Mouse (Mus musculus): ENCODE data around the gene Lrrc43. TPM values are rescaled to one million over a fixed set of nuclear protein-coding genes. Genes with fewer than 3 reads are reported as not detected.

Lrrc43 gene
- polyA plus RNA-seq (2012; ENCODE audit: insufficient read depth, low replicate concordance): not detected in 2 replicates

DNA sequence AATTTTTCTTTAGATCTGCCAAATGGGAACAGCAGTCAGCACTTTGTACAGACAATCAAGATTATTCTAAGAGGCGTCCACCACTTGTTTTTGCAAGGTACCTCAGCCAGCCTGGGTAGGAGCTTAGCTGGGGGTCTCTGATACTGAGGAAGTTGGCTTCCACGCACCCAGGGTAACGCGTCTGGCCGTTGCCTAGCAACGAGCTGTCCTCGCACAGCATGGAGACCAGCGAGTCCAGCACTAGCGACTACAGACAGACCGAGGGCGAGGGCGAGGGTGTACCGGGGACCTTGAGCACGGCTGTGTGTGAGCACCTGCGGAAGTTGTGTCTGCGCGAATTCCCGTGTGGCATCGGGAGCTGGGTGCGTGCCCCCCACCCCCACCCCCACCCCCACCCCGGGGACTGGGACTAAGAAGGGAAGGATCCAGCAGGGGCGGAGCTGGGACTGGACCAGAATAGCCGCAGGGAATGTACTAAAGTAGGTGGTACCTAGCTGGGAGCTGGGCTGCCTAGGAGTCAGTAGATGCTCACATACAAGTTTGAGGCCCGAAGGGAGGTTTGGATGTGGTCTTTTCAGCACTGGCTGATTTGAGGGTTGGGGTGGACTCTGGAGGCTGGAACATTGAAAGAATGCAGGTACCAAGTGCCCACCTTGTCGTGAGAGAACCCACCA is at the start of gene Lrrc43, which contains the start of gene Il31:
Lrrc43 (plus strand) TSS at position 194 of the 674 bp plus-strand sequence.
Il31 (minus strand) TSS at position 378 of the 674 bp plus-strand sequence.
- peaks cover 13% of the 10 kb centered on the region for H3K4me1 ChIP-seq
- peaks cover 7% of the 10 kb centered on the region for H3K9me3 ChIP-seq
- H3K4me3 ChIP-seq (replicated peaks): peak within 1 kb of the TSS; percentile 70
- peaks cover 72% of the 10 kb centered on the region for H3K27me3 ChIP-seq (replicated peaks)
- no peaks in the 10 kb centered on the region for H3K36me3 ChIP-seq (replicated peaks; ENCODE audit: low read length)
- TF ChIP-seq FLI1 (IDR thresholded peaks at IDR 0.05; ENCODE audit: low read length): no peak
- no peak for TF ChIP-seq GATA1 (IDR thresholded peaks at IDR 0.05; ENCODE audit: borderline replicate concordance, low read length)

DNA sequence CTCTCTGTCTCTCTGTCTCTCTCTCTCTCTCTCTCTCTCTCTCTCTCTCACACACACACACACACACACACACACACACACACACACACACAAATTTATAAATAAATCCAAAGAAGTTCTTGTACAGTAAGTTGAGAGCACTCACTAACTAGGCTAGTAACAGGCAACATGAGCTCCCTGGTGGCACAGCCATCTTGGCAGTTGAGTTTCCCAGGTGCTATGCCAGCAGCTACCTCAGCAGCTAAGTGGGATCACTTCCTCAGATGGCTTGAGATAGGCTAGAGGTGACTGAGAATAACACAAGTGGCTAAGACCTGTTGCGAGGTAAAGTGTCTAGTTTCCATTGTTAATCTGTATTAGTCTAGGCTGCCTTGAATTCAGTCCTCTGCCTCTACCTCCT is 49.8 kb upstream of the Lrrc43 start:
- TF ChIP-seq FLI1 (IDR thresholded peaks at IDR 0.05; ENCODE audit: low read length) (no peak), GATA1 (IDR thresholded peaks at IDR 0.05; ENCODE audit: borderline replicate concordance, low read length) (no peak)
- Histone ChIP-seq H3K4me3 (replicated peaks) (no peak overlapping the region), H3K9me3 (no peaks in the 10 kb centered on the region), H3K36me3 (replicated peaks; ENCODE audit: low read length) (peaks cover 57% of the 10 kb centered on the region), H3K4me1 (peaks cover 30% of the 10 kb centered on the region), H3K27me3 (replicated peaks) (no peaks in the 10 kb centered on the region)

DNA sequence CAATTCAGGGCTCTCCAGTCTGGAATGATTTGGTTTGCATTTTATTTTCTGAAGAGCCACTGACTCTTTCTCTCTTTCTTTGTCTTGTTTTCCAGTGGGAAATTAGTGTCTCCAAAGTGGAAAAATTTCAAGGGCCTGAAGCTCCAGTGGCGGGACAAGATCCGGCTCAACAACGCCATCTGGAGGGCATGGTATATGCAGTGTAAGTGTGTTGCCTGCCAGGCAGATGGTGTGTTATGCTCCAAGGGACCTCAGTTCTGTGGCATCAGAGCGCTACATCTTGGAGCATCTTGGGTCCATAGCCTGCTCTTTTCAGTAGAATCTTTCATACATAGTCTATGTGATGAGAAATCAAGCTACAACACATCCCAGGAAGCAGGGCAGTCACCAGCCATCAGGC is 49.2 kb upstream of the Lrrc43 start:
- Histone ChIP-seq H3K27me3 (replicated peaks) (no peaks in the 10 kb centered on the region), H3K9me3 (no peaks in the 10 kb centered on the region), H3K36me3 (replicated peaks; ENCODE audit: low read length) (peaks cover 63% of the 10 kb centered on the region), H3K4me3 (replicated peaks) (no peak overlapping the region), H3K4me1 (peaks cover 28% of the 10 kb centered on the region)
- TF ChIP-seq FLI1 (IDR thresholded peaks at IDR 0.05; ENCODE audit: low read length): no peak
- TF ChIP-seq GATA1 (IDR thresholded peaks at IDR 0.05; ENCODE audit: borderline replicate concordance, low read length): no peak

DNA sequence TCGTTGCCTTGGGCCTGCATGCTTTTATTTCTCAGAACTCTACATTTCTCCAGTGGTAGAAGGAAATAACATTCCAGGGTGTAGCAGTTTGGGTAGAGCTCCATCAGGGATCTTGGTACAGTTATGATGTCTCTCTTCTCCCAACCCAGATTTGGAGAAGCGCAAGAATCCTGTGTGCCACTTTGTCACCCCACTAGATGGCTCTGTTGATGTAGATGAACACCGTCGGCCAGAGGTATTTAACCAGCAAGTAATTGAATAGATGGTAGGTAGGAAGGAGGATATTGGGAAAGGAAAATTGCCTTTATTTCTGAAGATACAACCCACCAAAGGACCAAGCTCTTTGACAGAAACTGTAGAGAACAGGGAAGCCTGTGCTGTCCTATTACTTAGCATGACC is 48.4 kb upstream of the Lrrc43 start:
- Histone ChIP-seq H3K27me3 (replicated peaks) (no peaks in the 10 kb centered on the region), H3K4me1 (peaks cover 26% of the 10 kb centered on the region), H3K36me3 (replicated peaks; ENCODE audit: low read length) (peaks cover 70% of the 10 kb centered on the region), H3K9me3 (no peaks in the 10 kb centered on the region), H3K4me3 (replicated peaks) (no peak overlapping the region)
- TF ChIP-seq FLI1 (IDR thresholded peaks at IDR 0.05; ENCODE audit: low read length): no peak
- TF ChIP-seq GATA1 (IDR thresholded peaks at IDR 0.05; ENCODE audit: borderline replicate concordance, low read length): no peak

DNA sequence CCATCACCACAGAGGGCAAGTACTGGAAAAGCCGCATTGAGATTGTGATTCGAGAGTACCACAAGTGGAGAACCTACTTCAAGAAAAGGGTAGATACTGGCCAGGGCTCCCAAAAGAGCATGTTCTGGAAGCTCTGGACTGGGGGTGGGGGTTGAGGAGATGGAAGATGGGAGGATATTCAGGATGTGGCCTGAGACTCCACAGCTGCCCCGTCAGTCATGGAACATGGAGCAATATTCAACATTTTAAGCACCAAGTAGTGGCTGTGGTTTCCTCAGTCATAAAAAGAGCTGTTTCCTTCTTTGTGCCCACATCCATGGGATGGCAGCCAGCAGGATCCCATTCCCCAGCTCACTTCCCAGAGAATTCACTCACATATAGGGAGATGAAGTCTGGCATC is 46.8 kb upstream of the Lrrc43 start:
- no peak for TF ChIP-seq GATA1 (IDR thresholded peaks at IDR 0.05; ENCODE audit: borderline replicate concordance, low read length)
- no peak for TF ChIP-seq FLI1 (IDR thresholded peaks at IDR 0.05; ENCODE audit: low read length)
- Histone ChIP-seq H3K4me1 (peaks cover 11% of the 10 kb centered on the region), H3K36me3 (replicated peaks; ENCODE audit: low read length) (peaks cover 85% of the 10 kb centered on the region), H3K9me3 (no peaks in the 10 kb centered on the region), H3K27me3 (replicated peaks) (no peaks in the 10 kb centered on the region), H3K4me3 (replicated peaks) (no peak overlapping the region)

DNA sequence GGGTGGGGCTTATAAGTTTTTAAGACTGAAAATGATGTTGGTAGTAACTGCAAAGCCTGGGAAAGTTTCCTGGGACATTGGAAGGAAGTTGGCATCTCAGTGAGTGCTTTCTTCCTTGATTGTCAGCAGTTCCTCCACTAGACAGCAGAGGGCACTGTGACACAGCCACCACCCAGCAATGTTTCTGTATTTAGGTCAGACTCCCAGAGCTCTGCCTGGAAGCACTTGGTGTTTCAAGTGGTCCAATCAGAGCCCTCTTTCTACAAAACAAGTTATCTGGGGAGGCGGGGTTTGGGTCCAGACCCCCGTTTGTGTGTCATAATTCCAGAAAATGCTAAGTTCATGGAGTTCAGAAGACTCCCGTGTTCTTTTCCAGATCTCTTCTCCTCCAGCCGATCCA is 45.0 kb upstream of the Lrrc43 start:
- Histone ChIP-seq H3K27me3 (replicated peaks) (no peaks in the 10 kb centered on the region), H3K9me3 (no peaks in the 10 kb centered on the region), H3K4me3 (replicated peaks) (no peak overlapping the region), H3K4me1 (peaks cover 11% of the 10 kb centered on the region), H3K36me3 (replicated peaks; ENCODE audit: low read length) (peaks cover 93% of the 10 kb centered on the region)
- TF ChIP-seq FLI1 (IDR thresholded peaks at IDR 0.05; ENCODE audit: low read length) (no peak), GATA1 (IDR thresholded peaks at IDR 0.05; ENCODE audit: borderline replicate concordance, low read length) (no peak)

DNA sequence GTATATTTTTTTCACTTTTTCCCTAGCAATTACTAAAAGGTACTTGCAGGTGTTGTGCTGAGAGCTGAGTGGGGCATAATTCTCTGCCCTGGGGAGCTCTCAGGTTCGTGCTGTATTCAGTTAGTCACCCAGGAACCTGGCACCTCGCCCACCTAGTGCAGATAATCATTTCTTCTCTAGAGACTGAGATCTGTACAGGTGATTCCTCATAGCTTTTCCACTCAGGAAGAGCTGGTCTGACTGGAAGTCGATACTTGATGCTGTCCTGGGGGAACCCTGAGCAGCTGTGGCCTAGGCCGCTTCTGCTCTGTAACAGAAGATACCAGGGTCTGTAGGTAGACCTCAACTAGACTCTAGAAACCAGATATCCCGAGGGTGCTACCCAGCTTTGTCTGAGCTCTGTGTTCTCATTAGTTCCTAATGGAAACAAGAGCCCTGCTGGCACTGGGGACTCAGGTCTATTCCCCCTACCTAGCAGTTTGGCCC is 44.2 kb upstream of the Lrrc43 start:
- no peak for TF ChIP-seq FLI1 (IDR thresholded peaks at IDR 0.05; ENCODE audit: low read length)
- no peak for TF ChIP-seq GATA1 (IDR thresholded peaks at IDR 0.05; ENCODE audit: borderline replicate concordance, low read length)
- peaks cover 11% of the 10 kb centered on the region for H3K4me1 ChIP-seq
- H3K4me3 ChIP-seq (replicated peaks): no peak overlapping the region
- H3K27me3 ChIP-seq (replicated peaks): no peaks in the 10 kb centered on the region
- no peaks in the 10 kb centered on the region for H3K9me3 ChIP-seq
- peaks cover 95% of the 10 kb centered on the region for H3K36me3 ChIP-seq (replicated peaks; ENCODE audit: low read length)

DNA sequence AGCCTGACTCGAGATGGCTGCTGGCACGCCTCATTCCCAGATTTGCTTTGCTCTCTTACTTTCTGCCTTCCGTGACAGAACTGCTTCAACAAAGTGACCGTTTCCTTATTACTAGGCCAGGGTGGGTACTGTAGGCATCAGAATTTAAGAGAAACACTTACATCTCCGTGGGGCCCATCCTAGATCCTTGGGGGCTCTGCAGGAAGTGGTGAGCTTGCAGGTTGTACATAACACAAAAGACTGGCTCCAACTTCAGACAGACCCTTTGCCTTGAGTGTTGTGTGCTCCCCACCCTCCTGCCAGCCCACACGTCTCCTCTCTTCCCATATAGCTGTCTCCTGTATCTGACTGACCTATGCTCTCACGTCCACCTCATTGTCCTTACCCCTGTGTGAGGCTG is 37.2 kb upstream of the Lrrc43 start:
- peaks cover 98% of the 10 kb centered on the region for H3K36me3 ChIP-seq (replicated peaks; ENCODE audit: low read length)
- no peaks in the 10 kb centered on the region for H3K4me1 ChIP-seq
- H3K9me3 ChIP-seq: no peaks in the 10 kb centered on the region
- no peaks in the 10 kb centered on the region for H3K27me3 ChIP-seq (replicated peaks)
- H3K4me3 ChIP-seq (replicated peaks): no peak overlapping the region
- TF ChIP-seq FLI1 (IDR thresholded peaks at IDR 0.05; ENCODE audit: low read length) (no peak), GATA1 (IDR thresholded peaks at IDR 0.05; ENCODE audit: borderline replicate concordance, low read length) (no peak)

DNA sequence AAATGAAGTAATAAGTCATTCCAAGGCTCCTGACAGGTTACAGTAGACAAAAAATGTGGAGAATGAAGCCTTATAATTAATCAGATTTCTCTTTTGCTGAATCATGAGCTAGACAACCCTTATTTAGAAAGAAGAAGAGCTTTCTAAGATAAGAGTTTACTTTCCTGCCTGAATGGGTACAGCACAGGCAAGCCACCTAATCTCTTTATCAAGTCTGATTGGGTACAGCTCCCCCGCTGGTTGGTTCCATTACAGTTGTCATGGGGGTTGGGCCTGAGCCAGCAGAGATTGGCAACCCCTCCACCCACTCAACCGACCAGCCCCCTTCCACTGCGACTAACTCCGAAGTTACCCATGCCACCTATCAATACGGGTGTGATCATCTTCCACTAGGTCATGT is 27.7 kb upstream of the Lrrc43 start:
- Histone ChIP-seq H3K4me1 (peaks cover 3% of the 10 kb centered on the region; the same call in 1 of the 2 replicates), H3K27me3 (replicated peaks) (peaks cover 7% of the 10 kb centered on the region), H3K4me3 (replicated peaks) (no peak overlapping the region), H3K36me3 (replicated peaks; ENCODE audit: low read length) (peaks cover 18% of the 10 kb centered on the region), H3K9me3 (no peaks in the 10 kb centered on the region)
- TF ChIP-seq FLI1 (IDR thresholded peaks at IDR 0.05; ENCODE audit: low read length) (no peak), GATA1 (IDR thresholded peaks at IDR 0.05; ENCODE audit: borderline replicate concordance, low read length) (no peak)

DNA sequence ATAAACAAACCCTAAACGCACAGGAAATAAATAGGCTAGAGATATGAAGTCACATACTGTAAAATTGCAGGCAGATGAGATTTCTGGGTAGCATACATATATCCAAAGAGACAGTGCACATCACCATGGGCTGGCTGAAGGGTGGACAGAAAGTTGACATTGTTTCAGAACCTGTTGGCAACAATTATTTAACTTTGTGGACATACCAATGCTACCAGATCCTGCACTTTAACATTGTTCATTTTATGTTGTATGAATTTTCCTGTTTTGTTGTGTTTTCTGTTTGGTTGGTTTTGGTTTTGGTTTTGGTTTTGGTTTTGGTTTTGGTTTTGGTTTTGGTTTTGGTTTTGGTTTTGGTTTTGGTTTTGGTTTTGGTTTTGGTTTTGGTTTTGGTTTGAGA is 24.5 kb upstream of the Lrrc43 start:
- no peaks in the 10 kb centered on the region for H3K36me3 ChIP-seq (replicated peaks; ENCODE audit: low read length)
- H3K9me3 ChIP-seq: no peaks in the 10 kb centered on the region; the same call in 1 of the 2 replicates
- TF ChIP-seq GATA1 (IDR thresholded peaks at IDR 0.05; ENCODE audit: borderline replicate concordance, low read length): no peak
- H3K4me3 ChIP-seq (replicated peaks): no peak overlapping the region
- peaks cover 3% of the 10 kb centered on the region; the same call in 1 of the 2 replicates for H3K4me1 ChIP-seq
- H3K27me3 ChIP-seq (replicated peaks): peaks cover 22% of the 10 kb centered on the region
